Mouse (Mus musculus) left cerebral cortex, postnatal 10 days (tissue): ENCODE measurements around the gene Zbtb7a. TPM values are rescaled to one million over a fixed set of nuclear protein-coding genes. Genes with fewer than 3 reads are reported as not detected.

Source experiments
- DNase-seq, 2 experiments: peaks; one replicate each; pipeline ENCODE4 v3.0.0; 2021 to 2022; ENCODE audit warnings: low spot score in 2 of 2, mixed read lengths in 1 of 2; ENCODE audit errors: extremely low spot score in 1 of 2
- intact Hi-C: fragments of 180-260 bp; cut with DNase I; formaldehyde crosslinking; loops from one replicate; pipeline ENCODE4 v1.15.1; 2025
- microRNA-seq: library from miRNA; unstranded; fragments of <30 nt; microRNA quantifications from one replicate; pipeline ENCODE4 v1.2.0, GENCODE M21; 2022
- total RNA-seq, 2 experiments: library from RNA; stranded (reverse); gene quantifications; 2 replicates each; pipeline ENCODE4 v1.2.3; 2021

Zbtb7a gene
- total RNA-seq, 2 experiments from 2014 or later = 38.7 to 42.6 TPM

DNA sequence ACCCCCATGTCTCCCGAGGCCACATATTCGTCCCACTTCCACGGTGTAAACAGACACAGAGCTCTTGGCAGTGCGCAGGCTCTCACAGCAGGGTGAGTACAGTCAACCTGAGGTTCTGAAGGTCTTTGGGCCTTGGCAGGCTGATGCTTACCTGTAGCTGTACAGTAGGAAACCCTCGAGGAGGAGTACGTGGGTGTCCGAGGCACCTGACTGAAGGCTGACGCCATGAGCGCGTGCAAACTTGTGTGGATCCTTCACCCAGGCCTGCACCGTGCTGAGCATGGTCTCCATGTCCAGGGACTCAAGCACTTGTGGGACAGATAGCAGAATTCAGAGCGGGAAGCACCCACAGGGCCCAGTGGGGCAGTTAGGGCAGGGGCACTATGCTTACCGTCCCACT is 65.1 kb downstream of the Zbtb7a start:
- no peak for DNase-seq
- intact Hi-C loops = loop anchor here (10.0 kb wide), 1 partner anchor 255 kb away; the partner anchor contains the start of gene Nfic

DNA sequence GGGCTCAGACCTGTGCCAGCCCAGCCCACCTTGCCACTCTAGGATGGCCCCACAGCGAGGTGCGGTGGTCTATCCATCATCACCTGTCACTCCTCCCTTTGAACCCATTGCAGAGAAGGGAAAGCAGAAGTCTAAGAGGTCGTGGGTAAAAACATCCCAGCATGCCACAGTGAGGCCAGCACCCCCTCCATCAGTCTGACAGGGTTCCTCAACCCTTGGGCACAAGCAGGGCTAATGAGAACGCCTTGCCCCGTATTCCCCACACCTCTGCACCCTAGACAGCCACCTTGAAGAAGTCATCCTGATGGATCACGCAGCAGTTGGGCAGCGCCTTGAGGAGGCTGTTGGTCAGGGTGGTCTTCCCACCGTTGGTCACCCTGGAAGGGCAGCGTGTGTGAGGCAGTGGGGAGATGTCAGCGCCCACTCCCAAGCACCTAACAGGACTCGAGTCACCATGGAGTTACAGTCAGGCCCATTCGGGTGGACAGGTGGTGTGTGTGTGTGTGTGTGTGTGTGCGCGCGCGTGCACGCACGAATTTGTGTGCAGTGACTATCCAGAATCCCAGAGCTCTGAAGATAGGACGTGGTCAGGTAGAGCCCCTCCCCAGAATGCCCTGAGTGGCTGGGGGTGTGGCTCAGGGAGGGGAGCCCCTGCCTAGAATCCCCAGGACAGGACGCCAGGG is 65.7 kb downstream of the Zbtb7a start:
- no peak for DNase-seq
- intact Hi-C loops = loop anchor here (10.0 kb wide), 1 partner anchor 254 kb away; the partner anchor contains the start of gene Nfic

GRCm38 (mm10) chr10:81201807-81202758 is 67.1 kb downstream of the Zbtb7a start, which contains the start of gene Nmrk2:
Nmrk2 (minus strand) TSS chr10:81202051.
- intact Hi-C loops = loop anchor here (10.0 kb wide), 1 partner anchor 253 kb away; the partner anchor contains the start of gene Nfic
- DNase-seq = peak in 1 of 2 experiments; percentile 35

Small RNA genes lying within 50 kb of the gene (microRNA-seq; reads per million reads assigned to microRNA genes)
- gene Mir5615-1 (not detected), gene Mir5615-2 (not detected)

Other genes starting within 250 kb of the Zbtb7a start
- gene Timm13, start 234.3 kb upstream of the Zbtb7a start, total RNA-seq = 100 to 1,000 TPM; 158 to 161 TPM
- 10 to 100 TPM; 20.4 to 21.3 TPM for gene Lmnb2, start 217.0 kb upstream of the Zbtb7a start, total RNA-seq
- 10 to 100 TPM in 1 of 2 experiments, 1 to 10 TPM in 1; 8.2 to 10.4 TPM for gene Gadd45b, start 205.1 kb upstream of the Zbtb7a start, total RNA-seq
- gene Gng7, start 120.3 kb upstream of the Zbtb7a start, total RNA-seq = 100 to 1,000 TPM; 127 to 166 TPM
- gene Diras1, start 109.6 kb upstream of the Zbtb7a start, total RNA-seq = 100 to 1,000 TPM; 105 to 120 TPM
- gene Slc39a3, start 97.8 kb upstream of the Zbtb7a start, total RNA-seq = 10 to 100 TPM; 65.2 to 67.8 TPM
- gene Sgta, start 75.0 kb upstream of the Zbtb7a start, total RNA-seq = 100 to 1,000 TPM; 187 to 196 TPM
- 10 to 100 TPM; 53.8 to 54.9 TPM for gene Thop1, start 65.2 kb upstream of the Zbtb7a start, total RNA-seq
- under 1 TPM; 0.28 to 0.30 TPM for gene Creb3l3, start 36.3 kb upstream of the Zbtb7a start, total RNA-seq
- 100 to 1,000 TPM; 127 to 130 TPM for gene Map2k2, start 29.3 kb upstream of the Zbtb7a start, total RNA-seq
- gene Pias4, start 32.7 kb downstream of the Zbtb7a start, total RNA-seq = 10 to 100 TPM; 24.3 to 25.8 TPM
- 1,000 to 10,000 TPM; 1,077 to 1,083 TPM for gene Eef2, start 41.4 kb downstream of the Zbtb7a start, total RNA-seq
- 10 to 100 TPM; 64.1 to 72.7 TPM for gene Dapk3, start 47.8 kb downstream of the Zbtb7a start, total RNA-seq
- gene 4930442H23Rik, start 48.6 kb downstream of the Zbtb7a start, total RNA-seq = not detected
- not detected for gene Nmrk2, start 66.8 kb downstream of the Zbtb7a start, total RNA-seq
- gene Atcay, start 95.6 kb downstream of the Zbtb7a start, total RNA-seq = 100 to 1,000 TPM; 209 to 222 TPM
- 10 to 100 TPM; 62.2 to 63.5 TPM for gene Zfr2, start 97.9 kb downstream of the Zbtb7a start, total RNA-seq
- gene Matk, start 117.7 kb downstream of the Zbtb7a start, total RNA-seq = 100 to 1,000 TPM; 223 to 225 TPM
- gene Mrpl54, start 131.7 kb downstream of the Zbtb7a start, total RNA-seq = 10 to 100 TPM; 47.8 to 52.7 TPM
- 10 to 100 TPM; 23.7 to 32.6 TPM for gene Apba3, start 131.7 kb downstream of the Zbtb7a start, total RNA-seq
- under 1 TPM; 0.39 to 0.49 TPM for gene Tjp3, start 156.4 kb downstream of the Zbtb7a start, total RNA-seq
- gene Pip5k1c, start 157.7 kb downstream of the Zbtb7a start, total RNA-seq = 100 to 1,000 TPM; 336 to 340 TPM
- gene Cactin, start 185.9 kb downstream of the Zbtb7a start, total RNA-seq = 10 to 100 TPM; 26.4 to 26.7 TPM
- 1 to 10 TPM; 1.1 to 2.1 TPM for gene Tbxa2r, start 193.5 kb downstream of the Zbtb7a start, total RNA-seq
- gene Gipc3, start 208.0 kb downstream of the Zbtb7a start, total RNA-seq = under 1 TPM; 0.39 to 0.49 TPM
- 10 to 100 TPM; 18.3 to 20.3 TPM for gene Hmg20b, start 215.3 kb downstream of the Zbtb7a start, total RNA-seq
- 10 to 100 TPM; 32.8 to 35.9 TPM for gene Mfsd12, start 222.3 kb downstream of the Zbtb7a start, total RNA-seq
- gene 4930404N11Rik, start 230.6 kb downstream of the Zbtb7a start, total RNA-seq = 1 to 10 TPM; 1.2 to 1.7 TPM
- 10 to 100 TPM; 85.7 to 94.7 TPM for gene Fzr1, start 243.3 kb downstream of the Zbtb7a start, total RNA-seq
- 10 to 100 TPM; 79.3 to 83.5 TPM for gene Dohh, start 249.2 kb downstream of the Zbtb7a start, total RNA-seq
- gene Gm48551, start 249.2 kb downstream of the Zbtb7a start, total RNA-seq = 1 to 10 TPM; 3.4 to 5.0 TPM